Mouse (Mus musculus): ENCODE measurements at regions not wholly inside any gene's neighbourhood (a gene's known extent, or its start where the extent isn't known, plus 50 kb on each side); places are given as distances from the start of the nearest gene placed in this dataset.

- no peak for ATAC-seq (ENCODE audit: low FRiP score, low read depth)
- Histone ChIP-seq H3K4me1 (replicated peaks) (no peaks in the 10 kb centered on the region), H3K4me3 (no peak overlapping the region), H3K9me3 (no peaks in the 10 kb centered on the region), H3K27me3 (0 out of 2 replicates have a peak, but pooled peaks cover 2% of the 10 kb centered on the region), H3K36me3 (no peaks in the 10 kb centered on the region), H3K4me2 (no peak overlapping the region), H3K27ac (replicated peaks) (no peak overlapping the region), H3K9ac (no peak overlapping the region)
- 53% methylated on average over 2 of the region's 2 CpGs for WGBS
Measured at GRCm38 (mm10) chr1:55897572-55897971, 491.9 kb downstream of the Plcl1 start.

GRCm38 (mm10) chr1:55898031-55898430, 492.3 kb downstream of the Plcl1 start:
- Histone ChIP-seq H3K9ac (no peak overlapping the region), H3K4me3 (no peak overlapping the region), H3K36me3 (no peaks in the 10 kb centered on the region), H3K4me2 (no peak overlapping the region), H3K27me3 (no peaks in the 10 kb centered on the region), H3K27ac (replicated peaks) (no peak overlapping the region), H3K4me1 (replicated peaks) (no peaks in the 10 kb centered on the region), H3K9me3 (no peaks in the 10 kb centered on the region)
- ATAC-seq (ENCODE audit: low FRiP score, low read depth) = no peak
- 39% methylated on average over 3 of the region's 3 CpGs for WGBS

GRCm38 (mm10) chr1:55900033-55900432, 494.3 kb downstream of the Plcl1 start:
- Histone ChIP-seq H3K9ac (no peak overlapping the region), H3K9me3 (0 out of 2 replicates have a peak, but pooled peaks cover under 1% of the 10 kb centered on the region), H3K36me3 (no peaks in the 10 kb centered on the region), H3K27ac (replicated peaks) (no peak overlapping the region), H3K4me2 (no peak overlapping the region), H3K4me3 (no peak overlapping the region), H3K4me1 (replicated peaks) (no peaks in the 10 kb centered on the region), H3K27me3 (no peaks in the 10 kb centered on the region)
- no peak for ATAC-seq (ENCODE audit: low FRiP score, low read depth)
- 81% methylated on average over 3 of the region's 3 CpGs for WGBS

GRCm38 (mm10) chr1:55903177-55903576, 497.5 kb downstream of the Plcl1 start:
- Histone ChIP-seq H3K9ac (no peak overlapping the region), H3K36me3 (no peaks in the 10 kb centered on the region), H3K27me3 (no peaks in the 10 kb centered on the region), H3K4me3 (no peak overlapping the region), H3K27ac (replicated peaks) (no peak overlapping the region), H3K9me3 (0 out of 2 replicates have a peak, but pooled peaks cover 3% of the 10 kb centered on the region), H3K4me2 (no peak overlapping the region), H3K4me1 (replicated peaks) (no peaks in the 10 kb centered on the region)
- 88% methylated on average over 3 of the region's 3 CpGs for WGBS
- no peak for ATAC-seq (ENCODE audit: low FRiP score, low read depth)

GRCm38 (mm10) chr1:55904571-55904970, 498.9 kb downstream of the Plcl1 start:
- no peak overlapping the region for H3K9ac ChIP-seq
- no peak overlapping the region for H3K27ac ChIP-seq (replicated peaks)
- 91% methylated on average over 2 of the region's 2 CpGs for WGBS
- ATAC-seq (ENCODE audit: low FRiP score, low read depth) = no peak
- no peak overlapping the region for H3K4me2 ChIP-seq
- no peaks in the 10 kb centered on the region for H3K27me3 ChIP-seq
- no peaks in the 10 kb centered on the region for H3K4me1 ChIP-seq (replicated peaks)
- 0 out of 2 replicates have a peak, but pooled peaks cover 3% of the 10 kb centered on the region for H3K9me3 ChIP-seq
- H3K4me3 ChIP-seq = no peak overlapping the region
- no peaks in the 10 kb centered on the region for H3K36me3 ChIP-seq

GRCm38 (mm10) chr1:55905232-55905631, 499.5 kb downstream of the Plcl1 start:
- Histone ChIP-seq H3K4me2 (no peak overlapping the region), H3K4me1 (replicated peaks) (no peaks in the 10 kb centered on the region), H3K36me3 (no peaks in the 10 kb centered on the region), H3K27me3 (no peaks in the 10 kb centered on the region), H3K9me3 (0 out of 2 replicates have a peak, but pooled peaks cover 3% of the 10 kb centered on the region), H3K4me3 (no peak overlapping the region), H3K27ac (replicated peaks) (no peak overlapping the region), H3K9ac (no peak overlapping the region)
- no peak for ATAC-seq (ENCODE audit: low FRiP score, low read depth)
- WGBS = 96% methylated on average over 4 of the region's 4 CpGs

GRCm38 (mm10) chr1:55910024-55910423, 504.3 kb downstream of the Plcl1 start:
- H3K36me3 ChIP-seq = no peaks in the 10 kb centered on the region
- H3K27ac ChIP-seq (replicated peaks) = no peak overlapping the region
- no peak overlapping the region for H3K9ac ChIP-seq
- H3K4me3 ChIP-seq = no peak overlapping the region
- no peaks in the 10 kb centered on the region for H3K4me1 ChIP-seq (replicated peaks)
- H3K9me3 ChIP-seq = 0 out of 2 replicates have a peak, but pooled peaks cover 2% of the 10 kb centered on the region
- H3K4me2 ChIP-seq = no peak overlapping the region
- H3K27me3 ChIP-seq = no peaks in the 10 kb centered on the region
- no peak for ATAC-seq (ENCODE audit: low FRiP score, low read depth)
- WGBS = 90% methylated on average over 2 of the region's 2 CpGs

- ATAC-seq (ENCODE audit: low FRiP score, low read depth) = no peak
- whole genome bisulfite sequencing = 68% methylated on average over 3 of the region's 3 CpGs
- no peak overlapping the region for H3K4me3 ChIP-seq
- no peaks in the 10 kb centered on the region for H3K36me3 ChIP-seq
- H3K9me3 ChIP-seq = no peaks in the 10 kb centered on the region
- no peaks in the 10 kb centered on the region for H3K27me3 ChIP-seq
- no peaks in the 10 kb centered on the region for H3K4me1 ChIP-seq (replicated peaks)
- no peak overlapping the region for H3K4me2 ChIP-seq
- H3K27ac ChIP-seq (replicated peaks) = no peak overlapping the region
- no peak overlapping the region for H3K9ac ChIP-seq
Measured at GRCm38 (mm10) chr1:55914284-55914683, 508.6 kb downstream of the Plcl1 start.

GRCm38 (mm10) chr1:55915940-55916339, 510.2 kb downstream of the Plcl1 start:
- Histone ChIP-seq H3K9me3 (no peaks in the 10 kb centered on the region), H3K4me2 (no peak overlapping the region), H3K27me3 (no peaks in the 10 kb centered on the region), H3K9ac (no peak overlapping the region), H3K36me3 (no peaks in the 10 kb centered on the region), H3K4me3 (no peak overlapping the region), H3K27ac (replicated peaks) (no peak overlapping the region), H3K4me1 (replicated peaks) (no peaks in the 10 kb centered on the region)
- WGBS = 63% methylated on average over 11 of the region's 11 CpGs
- ATAC-seq (ENCODE audit: low FRiP score, low read depth) = no peak

GRCm38 (mm10) chr1:55919516-55919915, 513.8 kb downstream of the Plcl1 start:
- H3K27me3 ChIP-seq = no peaks in the 10 kb centered on the region
- H3K4me2 ChIP-seq = no peak overlapping the region
- H3K4me3 ChIP-seq = no peak overlapping the region
- no peaks in the 10 kb centered on the region for H3K9me3 ChIP-seq
- no peak overlapping the region for H3K27ac ChIP-seq (replicated peaks)
- ATAC-seq (ENCODE audit: low FRiP score, low read depth) = no peak
- no peaks in the 10 kb centered on the region for H3K36me3 ChIP-seq
- H3K4me1 ChIP-seq (replicated peaks) = no peaks in the 10 kb centered on the region
- no peak overlapping the region for H3K9ac ChIP-seq

GRCm38 (mm10) chr1:55946786-55947549, 541.2 kb downstream of the Plcl1 start:
- 62% methylated on average over 3 of the region's 3 CpGs for WGBS
- no peak overlapping the region for H3K4me2 ChIP-seq
- no peaks in the 10 kb centered on the region for H3K36me3 ChIP-seq
- no peak overlapping the region for H3K4me3 ChIP-seq
- H3K27ac ChIP-seq (replicated peaks) = no peak overlapping the region
- no peaks in the 10 kb centered on the region for H3K27me3 ChIP-seq
- no peaks in the 10 kb centered on the region for H3K9me3 ChIP-seq
- H3K4me1 ChIP-seq (replicated peaks) = no peaks in the 10 kb centered on the region
- no peak overlapping the region for H3K9ac ChIP-seq
- ATAC-seq (ENCODE audit: low FRiP score, low read depth) = no peak

GRCm38 (mm10) chr1:55947618-55948283, 542.0 kb downstream of the Plcl1 start:
- Histone ChIP-seq H3K4me2 (no peak overlapping the region), H3K36me3 (no peaks in the 10 kb centered on the region), H3K4me3 (no peak overlapping the region), H3K9ac (no peak overlapping the region), H3K9me3 (no peaks in the 10 kb centered on the region), H3K4me1 (replicated peaks) (no peaks in the 10 kb centered on the region), H3K27ac (replicated peaks) (no peak overlapping the region), H3K27me3 (no peaks in the 10 kb centered on the region)
- WGBS = 60% methylated on average over 5 of the region's 5 CpGs
- no peak for ATAC-seq (ENCODE audit: low FRiP score, low read depth)
